Mouse (Mus musculus): ENCODE results near the gene Slpi. TPM values are rescaled to one million over a fixed set of nuclear protein-coding genes. Genes with fewer than 3 reads are reported as not detected.

The Slpi gene
- total and polyA plus RNA-seq, 2 experiments = 1.4 to 4.5 TPM

DNA sequence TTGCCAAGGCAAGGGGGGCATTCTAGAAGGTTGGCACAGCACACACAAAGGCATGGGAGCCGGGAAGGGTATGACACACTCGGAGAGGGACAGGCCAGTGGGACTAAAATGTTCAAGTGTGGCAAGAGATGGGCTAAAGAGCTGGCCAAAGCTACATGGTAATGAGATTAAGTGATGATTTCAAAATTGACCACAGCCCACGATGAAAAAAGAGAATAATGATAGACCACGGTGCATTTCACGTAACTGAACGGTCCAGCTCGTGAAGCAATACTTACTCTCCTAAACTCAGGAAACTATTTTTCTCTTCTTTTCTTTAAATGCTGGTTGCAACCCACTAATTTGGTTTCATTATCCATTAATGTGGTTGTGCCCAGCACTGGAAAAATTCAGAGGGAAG, 7.2 kb upstream of the Slpi start:
- no peaks in the 10 kb centered on the region for H3K4me1 ChIP-seq (ENCODE audit: control insufficient read depth, insufficient read depth, low read length)
- peaks cover 15% of the 10 kb centered on the region for H3K27me3 ChIP-seq (ENCODE audit: control insufficient read depth, insufficient read depth, low read length)
- no peaks in the 10 kb centered on the region for H3K36me3 ChIP-seq (ENCODE audit: control insufficient read depth, insufficient read depth, low read length)
- H3K27ac ChIP-seq (replicated peaks; ENCODE audit: insufficient read depth, low read depth, low read length) = no peak overlapping the region
- DNase-seq (ENCODE audit: extremely low read depth, low read depth, low spot score) = no peak
- WGBS = 88% methylated on average over 7 of the region's 7 CpGs
- no peak overlapping the region for H3K4me3 ChIP-seq (ENCODE audit: insufficient read depth, low read depth, low read length)
- H3K79me2 ChIP-seq (ENCODE audit: control insufficient read depth, insufficient read depth, low read length) = no peaks in the 10 kb centered on the region
- no peak overlapping the region for H3K9ac ChIP-seq (ENCODE audit: low read depth, low read length)
- TF ChIP-seq POLR2A (IDR thresholded peaks at IDR 0.05; ENCODE audit: extremely low read depth, insufficient read depth, low read length) (no peak), CTCF (IDR thresholded peaks at IDR 0.05; ENCODE audit: low read depth, low read length) (no peak)

GRCm38 (mm10) chr2:164393126-164393525, 4.2 kb upstream of the Slpi start:
- Histone ChIP-seq H3K4me1 (ENCODE audit: control insufficient read depth, insufficient read depth, low read length) (no peaks in the 10 kb centered on the region), H3K27me3 (ENCODE audit: control insufficient read depth, insufficient read depth, low read length) (peaks cover 6% of the 10 kb centered on the region; the same call in 1 of the 2 replicates), H3K9ac (ENCODE audit: low read depth, low read length) (no peak overlapping the region), H3K27ac (replicated peaks; ENCODE audit: insufficient read depth, low read depth, low read length) (no peak overlapping the region), H3K36me3 (ENCODE audit: control insufficient read depth, insufficient read depth, low read length) (no peaks in the 10 kb centered on the region), H3K79me2 (ENCODE audit: control insufficient read depth, insufficient read depth, low read length) (no peaks in the 10 kb centered on the region), H3K4me3 (ENCODE audit: insufficient read depth, low read depth, low read length) (no peak overlapping the region)
- 66% methylated on average over 29 of the region's 29 CpGs for WGBS
- DNase-seq (ENCODE audit: extremely low read depth, low read depth, low spot score) = no peak
- TF ChIP-seq CTCF (IDR thresholded peaks at IDR 0.05; ENCODE audit: low read depth, low read length) (no peak), POLR2A (IDR thresholded peaks at IDR 0.05; ENCODE audit: extremely low read depth, insufficient read depth, low read length) (no peak)

DNA sequence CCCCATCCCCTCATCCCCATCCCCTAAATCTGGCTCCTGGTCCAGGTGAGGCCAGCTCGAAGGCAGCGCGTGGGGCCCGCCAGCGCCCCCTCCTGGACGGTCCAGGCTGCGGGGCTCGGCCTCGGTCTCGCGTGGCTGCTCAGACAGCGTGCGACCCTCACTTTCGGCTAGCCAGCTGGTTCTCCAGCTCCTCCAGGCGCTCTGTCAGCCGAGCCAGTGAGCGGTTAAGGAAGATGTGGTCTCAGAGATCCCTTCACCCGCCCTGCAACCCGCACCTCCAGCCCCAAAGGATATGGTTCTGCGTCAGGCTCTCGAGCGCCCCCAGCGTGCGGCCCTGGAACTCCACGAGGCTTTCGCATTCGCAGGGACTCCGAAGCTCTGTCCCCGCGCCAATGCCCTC, 604 bp upstream of the Slpi start:
- H3K27ac ChIP-seq (replicated peaks; ENCODE audit: insufficient read depth, low read depth, low read length) = no peak overlapping the region
- 2% methylated on average over 30 of the region's 30 CpGs for WGBS
- no peak for TF ChIP-seq POLR2A (IDR thresholded peaks at IDR 0.05; ENCODE audit: extremely low read depth, insufficient read depth, low read length)
- peak; percentile 81 for TF ChIP-seq CTCF (IDR thresholded peaks at IDR 0.05; ENCODE audit: low read depth, low read length)
- DNase-seq (ENCODE audit: extremely low read depth, low read depth, low spot score) = peak; percentile 17
- no peaks in the 10 kb centered on the region for H3K4me1 ChIP-seq (ENCODE audit: control insufficient read depth, insufficient read depth, low read length)
- no peak overlapping the region for H3K9ac ChIP-seq (ENCODE audit: low read depth, low read length)
- no peaks in the 10 kb centered on the region for H3K36me3 ChIP-seq (ENCODE audit: control insufficient read depth, insufficient read depth, low read length)
- no peaks in the 10 kb centered on the region for H3K27me3 ChIP-seq (ENCODE audit: control insufficient read depth, insufficient read depth, low read length)
- H3K79me2 ChIP-seq (ENCODE audit: control insufficient read depth, insufficient read depth, low read length) = no peaks in the 10 kb centered on the region
- peak overlapping the region; percentile 47; the same call in 1 of the 2 replicates for H3K4me3 ChIP-seq (ENCODE audit: insufficient read depth, low read depth, low read length)

- Histone ChIP-seq H3K27me3 (ENCODE audit: control insufficient read depth, insufficient read depth, low read length) (no peaks in the 10 kb centered on the region), H3K79me2 (ENCODE audit: control insufficient read depth, insufficient read depth, low read length) (no peaks in the 10 kb centered on the region), H3K36me3 (ENCODE audit: control insufficient read depth, insufficient read depth, low read length) (no peaks in the 10 kb centered on the region), H3K4me3 (ENCODE audit: insufficient read depth, low read depth, low read length) (no peak overlapping the region), H3K9ac (ENCODE audit: low read depth, low read length) (no peak overlapping the region), H3K27ac (replicated peaks; ENCODE audit: insufficient read depth, low read depth, low read length) (no peak overlapping the region), H3K4me1 (ENCODE audit: control insufficient read depth, insufficient read depth, low read length) (no peaks in the 10 kb centered on the region)
- peak; percentile 4 for DNase-seq (ENCODE audit: extremely low read depth, low read depth, low spot score)
- TF ChIP-seq POLR2A (IDR thresholded peaks at IDR 0.05; ENCODE audit: extremely low read depth, insufficient read depth, low read length) = no peak
- peak; percentile 69 for TF ChIP-seq CTCF (IDR thresholded peaks at IDR 0.05; ENCODE audit: low read depth, low read length)
- 7% methylated on average over 8 of the region's 8 CpGs for WGBS
These were observed 1.9 kb downstream of the Slpi start for GRCm38 (mm10) chr2:164386953-164387352.

DNA sequence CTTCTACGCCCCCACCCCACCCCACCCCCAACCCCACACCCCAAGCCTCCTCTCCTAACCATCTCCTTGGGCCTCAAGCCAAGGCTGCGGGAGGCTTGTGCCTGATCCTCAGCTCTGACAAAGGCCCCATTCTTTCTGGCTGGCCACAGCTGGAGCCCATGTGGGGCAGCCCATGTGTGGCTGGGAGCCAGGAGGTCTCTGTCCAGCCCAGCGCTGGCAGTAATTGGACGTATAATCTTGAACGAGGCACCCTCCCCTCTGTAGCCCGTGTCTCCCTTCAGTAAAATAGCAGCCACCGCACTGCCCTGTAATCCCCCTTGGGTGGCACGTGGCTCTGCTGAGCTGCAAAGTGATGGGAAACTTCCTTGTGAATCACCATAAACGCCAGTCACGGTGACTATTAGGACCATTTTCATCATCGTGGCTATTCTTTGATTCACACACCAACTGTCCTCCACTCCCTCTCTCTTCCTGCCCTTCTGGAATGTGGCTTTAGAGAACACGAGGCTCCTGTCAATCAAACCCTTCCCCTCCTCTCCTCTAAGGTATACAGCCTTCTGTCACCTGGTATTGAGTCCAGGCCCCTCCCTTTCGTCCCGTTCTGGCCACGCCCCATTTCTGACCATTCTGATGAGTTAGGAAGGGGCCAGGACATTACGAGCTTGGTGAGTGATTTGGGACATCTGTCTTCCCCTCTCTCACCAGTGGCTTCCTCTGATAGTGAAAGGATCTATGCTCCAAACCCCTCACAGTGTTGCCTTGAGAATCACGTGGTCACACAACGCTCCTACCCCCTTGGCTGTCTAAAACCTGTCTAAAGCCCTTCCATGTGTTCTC, 2.8 kb downstream of the Slpi start:
- TF ChIP-seq CTCF (IDR thresholded peaks at IDR 0.05; ENCODE audit: low read depth, low read length) = no peak
- TF ChIP-seq POLR2A (IDR thresholded peaks at IDR 0.05; ENCODE audit: extremely low read depth, insufficient read depth, low read length) = no peak
- no peak overlapping the region for H3K4me3 ChIP-seq (ENCODE audit: insufficient read depth, low read depth, low read length)
- DNase-seq (ENCODE audit: extremely low read depth, low read depth, low spot score) = no peak
- H3K9ac ChIP-seq (ENCODE audit: low read depth, low read length) = no peak overlapping the region
- H3K27me3 ChIP-seq (ENCODE audit: control insufficient read depth, insufficient read depth, low read length) = no peaks in the 10 kb centered on the region
- H3K79me2 ChIP-seq (ENCODE audit: control insufficient read depth, insufficient read depth, low read length) = no peaks in the 10 kb centered on the region
- 34% methylated on average over 18 of the region's 18 CpGs for WGBS
- no peaks in the 10 kb centered on the region for H3K4me1 ChIP-seq (ENCODE audit: control insufficient read depth, insufficient read depth, low read length)
- no peak overlapping the region for H3K27ac ChIP-seq (replicated peaks; ENCODE audit: insufficient read depth, low read depth, low read length)
- no peaks in the 10 kb centered on the region for H3K36me3 ChIP-seq (ENCODE audit: control insufficient read depth, insufficient read depth, low read length)

Measured in liver, adult 2 months (tissue).